Mouse (Mus musculus): ENCODE results near the gene Rbms3.

DNA sequence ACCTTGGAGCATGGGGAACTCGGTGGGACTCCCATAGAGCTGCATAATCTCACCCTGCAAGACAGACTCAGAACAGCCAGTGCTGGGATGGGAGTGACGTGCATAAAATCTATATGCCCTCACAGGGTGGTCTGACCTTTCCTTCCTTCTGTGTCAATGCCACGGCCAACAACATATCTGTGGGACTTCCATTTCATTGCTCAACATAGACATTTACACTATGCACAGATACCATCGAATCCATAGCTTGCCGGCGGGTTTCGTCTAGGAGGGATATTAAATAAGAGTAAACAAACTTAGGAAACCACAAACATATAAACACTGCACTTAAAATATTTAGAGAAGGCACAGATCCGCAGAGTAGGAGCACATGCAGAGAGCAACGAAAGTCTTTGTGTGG is 684.0 kb downstream of the Rbms3 start:
- TF ChIP-seq EP300 (IDR thresholded peaks at IDR 0.05) (no peak), CTCF (IDR thresholded peaks at IDR 0.05) (no peak)
